Mouse (Mus musculus) erythroblast, embryonic 14.5 days (primary cell): Measurements from ENCODE around the gene Tlx2. TPM values are rescaled to one million over a fixed set of nuclear protein-coding genes. Genes with fewer than 3 reads are reported as not detected.
A peak's percentile ranks its signal among the peaks of the same experiment; 100 is the strongest.

ENCODE experiments used
- H3K27me3 ChIP-seq: 2 replicates; pipeline ENCODE4 v1.6.1; 2012; ENCODE audit warnings: inconsistent platforms; ENCODE audit not compliant: control insufficient read depth
- H3K36me3 ChIP-seq: 2 replicates; pipeline ENCODE4 v1.6.1; 2012; ENCODE audit warnings: mild to moderate bottlenecking, inconsistent platforms; ENCODE audit not compliant: control insufficient read depth
- H3K4me1 ChIP-seq: 2 replicates; pipeline ENCODE4 v1.6.1; 2012; ENCODE audit warnings: inconsistent platforms; ENCODE audit not compliant: control insufficient read depth
- H3K4me3 ChIP-seq: replicated peaks from 2 replicates; pipeline ENCODE3; 2012; ENCODE audit warnings: moderate library complexity, mild to moderate bottlenecking, inconsistent platforms
- H3K9me3 ChIP-seq: 2 replicates; pipeline ENCODE4 v1.6.1; 2012; ENCODE audit warnings: low read length, inconsistent platforms, mixed read lengths; ENCODE audit not compliant: control insufficient read depth
- GATA1 ChIP-seq: IDR thresholded peaks from 2 replicates; pipeline ENCODE4 v1.6.1; 2012; ENCODE audit warnings: low read length, inconsistent platforms, mixed read lengths
- TAL1 ChIP-seq: IDR thresholded peaks from 3 replicates; pipeline ENCODE4 v1.6.1; 2012; ENCODE audit warnings: low read length, inconsistent platforms, mixed read lengths
- polyA plus RNA-seq: library from polyadenylated mRNA; stranded (reverse); fragments of >175 nt; gene quantifications from 2 replicates; pipeline ENCODE4 v1.2.3, GENCODE M21; 2012

Gene Tlx2
- polyA plus RNA-seq, 1 experiment: not detected

DNA sequence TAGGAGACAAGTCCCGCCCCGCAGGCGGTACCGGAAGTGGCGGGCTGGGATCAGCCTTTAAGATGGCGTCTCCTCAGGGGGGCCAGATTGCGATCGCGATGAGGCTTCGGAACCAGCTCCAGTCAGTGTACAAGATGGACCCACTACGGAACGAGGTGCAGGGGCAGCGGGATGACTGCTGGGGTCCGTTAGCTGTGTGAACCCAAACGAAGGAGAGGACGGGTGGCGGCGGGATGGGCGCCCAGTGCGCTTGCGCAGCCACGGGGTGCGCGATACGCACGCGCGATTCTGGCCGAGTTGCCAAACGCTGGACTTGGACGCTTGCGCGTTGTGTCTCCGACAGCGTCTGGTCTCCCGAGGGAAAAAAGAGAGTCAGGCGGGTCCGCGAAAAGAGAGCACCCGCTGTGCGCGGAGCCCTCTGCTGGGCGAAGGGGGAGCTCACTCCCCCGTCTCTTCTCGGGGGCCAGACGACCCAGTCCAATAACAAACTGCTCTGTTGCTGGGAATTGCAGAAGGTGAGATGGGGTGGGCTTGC lies 8.3 kb upstream of the Tlx2 start:
- no peaks in the 10 kb centered on the region for H3K9me3 ChIP-seq
- peak overlapping the region; percentile 70 for H3K4me3 ChIP-seq
- peaks cover 29% of the 10 kb centered on the region for H3K36me3 ChIP-seq
- peaks cover 51% of the 10 kb centered on the region for H3K27me3 ChIP-seq
- TF ChIP-seq GATA1: peak; percentile 63
- TF ChIP-seq TAL1: no peak
- H3K4me1 ChIP-seq: peaks cover 31% of the 10 kb centered on the region

DNA sequence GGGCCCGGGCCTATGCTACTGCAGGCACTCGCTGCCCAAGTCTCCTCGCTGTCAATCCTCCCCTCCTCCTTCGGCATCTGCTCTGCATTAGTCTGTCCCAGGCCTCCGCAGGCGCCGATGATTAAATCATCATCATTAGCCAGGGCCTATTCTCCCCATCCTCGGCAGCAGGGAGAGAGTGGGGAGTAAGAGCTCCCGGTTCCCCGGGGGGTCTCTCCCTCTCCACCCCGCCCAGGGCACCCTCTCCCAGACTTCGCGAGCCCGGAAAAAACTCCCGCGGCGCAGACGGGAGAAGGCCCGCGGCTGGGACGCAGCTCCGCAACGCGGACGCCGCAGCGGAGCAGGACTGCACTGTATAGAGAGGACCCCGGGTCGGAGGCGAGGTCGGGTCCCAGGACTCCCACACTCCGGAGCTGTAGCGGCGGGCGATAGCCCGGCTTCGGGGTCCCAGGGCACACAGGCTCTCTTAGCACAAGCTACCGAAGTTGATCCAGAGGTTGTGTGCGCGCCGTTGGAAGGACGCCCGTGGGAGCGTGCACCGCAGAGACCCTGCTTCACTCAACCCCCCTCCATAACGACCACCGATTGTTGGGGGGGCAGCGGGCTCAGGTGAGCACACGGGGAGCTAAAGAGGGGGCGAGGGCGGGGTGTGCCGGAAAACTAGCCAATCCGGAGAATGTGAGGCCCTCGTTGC lies 7.7 kb upstream of the Tlx2 start, which contains the start of gene Pcgf1:
Gene Pcgf1 (plus strand): TSS at position 240 of the 694 bp plus-strand sequence.
- Histone ChIP-seq H3K4me3 (peak within 1 kb of the TSS; percentile 70), H3K27me3 (peaks cover 53% of the 10 kb centered on the region), H3K36me3 (peaks cover 27% of the 10 kb centered on the region), H3K9me3 (no peaks in the 10 kb centered on the region), H3K4me1 (peaks cover 31% of the 10 kb centered on the region)
- no peak for TF ChIP-seq TAL1
- no peak for TF ChIP-seq GATA1

DNA sequence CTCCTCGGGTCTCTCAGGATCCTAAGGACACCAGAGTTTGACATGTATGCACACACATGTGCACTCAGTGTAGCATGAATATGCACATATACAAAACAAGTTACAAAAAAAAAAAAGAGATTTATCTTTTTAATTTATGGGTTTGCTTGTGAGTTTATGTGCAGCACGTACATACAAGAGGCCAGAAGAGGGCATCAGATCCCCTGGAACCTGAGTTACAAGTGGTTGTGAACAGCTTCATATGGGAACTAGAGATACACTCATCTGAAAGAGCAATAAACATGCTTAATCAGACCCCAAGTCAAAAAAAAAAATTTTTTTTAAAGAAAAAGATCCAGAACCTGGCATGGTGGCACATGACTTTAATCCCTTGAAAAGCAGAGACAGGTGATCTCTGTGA lies 4.9 kb upstream of the Tlx2 start:
- Histone ChIP-seq H3K36me3 (peaks cover 6% of the 10 kb centered on the region), H3K9me3 (peaks cover 14% of the 10 kb centered on the region; the same call in 1 of the 2 replicates), H3K4me1 (peaks cover 40% of the 10 kb centered on the region), H3K4me3 (no peak overlapping the region), H3K27me3 (peaks cover 77% of the 10 kb centered on the region)
- TF ChIP-seq GATA1 (no peak), TAL1 (no peak)

DNA sequence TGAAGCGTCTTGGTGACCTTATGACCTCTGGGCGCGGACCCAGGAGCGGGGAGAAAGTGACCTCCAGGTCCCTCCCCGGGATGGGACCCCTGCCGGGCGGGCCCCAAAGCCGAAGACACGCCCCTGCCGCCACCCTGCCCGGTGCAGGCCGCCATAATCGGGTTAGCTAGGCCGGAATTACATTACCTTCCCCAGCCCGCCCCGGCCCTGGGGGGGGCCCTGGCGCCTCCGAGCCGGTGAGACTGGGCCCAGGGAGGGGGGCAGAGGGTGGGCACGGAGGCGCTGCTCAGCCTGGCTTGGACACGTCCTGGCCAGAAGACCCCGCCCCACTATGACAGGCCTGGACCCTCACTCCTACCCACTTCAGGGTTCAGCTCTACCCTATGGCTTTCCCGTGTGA lies 1.1 kb upstream of the Tlx2 start:
- Histone ChIP-seq H3K9me3 (peaks cover 31% of the 10 kb centered on the region), H3K4me1 (peaks cover 24% of the 10 kb centered on the region), H3K4me3 (no peak overlapping the region), H3K27me3 (peaks cover 100% of the 10 kb centered on the region), H3K36me3 (peaks cover 4% of the 10 kb centered on the region; the same call in 1 of the 2 replicates)
- TF ChIP-seq TAL1: no peak
- no peak for TF ChIP-seq GATA1

DNA sequence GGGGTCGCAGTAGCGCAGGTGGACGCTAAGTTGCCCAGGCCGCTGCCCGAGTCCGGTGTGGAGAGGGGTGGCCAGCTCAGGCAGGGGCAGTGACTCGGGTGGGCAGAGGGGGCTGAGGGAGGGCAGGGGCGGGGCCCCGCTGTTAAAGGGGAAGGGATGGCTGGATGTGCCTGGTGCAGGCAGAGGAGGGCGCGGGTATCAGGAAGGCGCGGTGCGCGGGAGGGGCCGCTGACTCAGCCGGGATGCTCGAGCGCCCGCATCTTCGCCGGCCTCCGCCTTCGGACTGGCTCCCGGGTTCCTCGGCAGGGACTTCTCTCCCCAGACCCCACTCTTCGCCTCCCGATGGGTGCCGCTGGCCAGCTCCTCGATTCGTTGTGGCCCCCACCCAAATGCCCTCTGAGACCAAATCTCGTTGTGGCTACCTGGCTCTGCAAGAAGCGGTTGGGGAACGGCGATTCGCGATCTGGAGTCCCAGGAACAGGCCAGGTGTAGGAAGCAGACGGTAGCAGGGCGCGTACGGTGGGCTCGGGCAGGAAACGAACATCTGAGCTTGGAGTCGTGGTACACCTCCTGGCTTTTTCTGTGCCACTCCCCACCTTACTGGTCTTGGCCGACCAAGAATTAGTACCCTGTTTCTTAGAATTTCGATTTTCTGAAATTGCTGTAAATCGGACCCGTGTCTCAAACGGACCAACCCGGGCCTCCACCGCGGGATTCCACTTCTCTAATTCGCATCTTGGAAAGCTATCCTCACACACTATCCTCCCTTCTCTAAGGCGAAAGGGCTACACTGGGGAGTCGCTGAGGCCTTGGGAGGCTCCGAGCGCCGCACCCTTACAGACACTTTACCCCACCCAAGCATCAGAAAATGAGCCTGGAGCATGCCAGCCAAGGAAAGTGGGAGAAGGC lies 472 bp upstream of the Tlx2 start:
- peaks cover 100% of the 10 kb centered on the region for H3K27me3 ChIP-seq
- peaks cover 4% of the 10 kb centered on the region; the same call in 1 of the 2 replicates for H3K36me3 ChIP-seq
- peaks cover 24% of the 10 kb centered on the region for H3K4me1 ChIP-seq
- H3K4me3 ChIP-seq: no peak overlapping the region
- H3K9me3 ChIP-seq: peaks cover 31% of the 10 kb centered on the region
- TF ChIP-seq TAL1: no peak
- TF ChIP-seq GATA1: no peak

DNA sequence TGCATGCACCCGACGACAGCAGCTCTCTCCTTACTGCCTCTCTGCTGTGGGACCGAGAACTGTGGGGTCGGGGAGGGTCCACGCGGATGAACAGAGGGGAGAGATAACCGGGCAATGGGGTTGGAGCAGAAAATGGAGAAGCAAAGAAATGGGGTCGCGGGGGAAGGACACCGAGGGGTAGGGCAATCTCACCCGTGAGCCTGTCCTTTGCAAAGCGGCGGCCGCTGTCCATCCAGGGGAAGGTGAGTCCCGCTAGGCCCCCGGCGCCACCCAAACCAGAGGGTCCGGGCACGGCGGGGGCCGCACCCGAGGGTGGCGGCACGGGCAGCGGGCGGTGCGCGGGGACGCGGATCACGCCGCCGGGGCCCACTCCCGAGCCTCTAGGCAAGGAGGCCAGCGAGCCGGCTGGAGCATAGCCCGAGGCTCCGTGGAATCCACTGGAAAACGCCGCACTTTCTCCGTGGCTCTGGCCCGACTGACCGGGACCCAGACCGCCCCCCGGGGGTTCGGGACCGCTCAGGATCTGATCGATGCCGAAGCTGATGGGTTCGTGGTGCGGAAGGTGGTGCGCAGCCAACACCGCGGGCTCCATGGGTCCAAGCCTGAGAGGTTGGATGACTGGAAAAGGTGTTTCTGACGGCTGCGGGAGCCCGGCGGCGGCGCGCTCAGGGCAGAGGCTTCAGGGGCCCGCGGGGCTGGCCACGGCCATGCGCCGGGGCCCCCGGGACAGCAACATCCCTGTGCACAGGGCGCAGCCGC lies 426 bp downstream of the Tlx2 start:
- H3K4me1 ChIP-seq: peaks cover 24% of the 10 kb centered on the region

DNA sequence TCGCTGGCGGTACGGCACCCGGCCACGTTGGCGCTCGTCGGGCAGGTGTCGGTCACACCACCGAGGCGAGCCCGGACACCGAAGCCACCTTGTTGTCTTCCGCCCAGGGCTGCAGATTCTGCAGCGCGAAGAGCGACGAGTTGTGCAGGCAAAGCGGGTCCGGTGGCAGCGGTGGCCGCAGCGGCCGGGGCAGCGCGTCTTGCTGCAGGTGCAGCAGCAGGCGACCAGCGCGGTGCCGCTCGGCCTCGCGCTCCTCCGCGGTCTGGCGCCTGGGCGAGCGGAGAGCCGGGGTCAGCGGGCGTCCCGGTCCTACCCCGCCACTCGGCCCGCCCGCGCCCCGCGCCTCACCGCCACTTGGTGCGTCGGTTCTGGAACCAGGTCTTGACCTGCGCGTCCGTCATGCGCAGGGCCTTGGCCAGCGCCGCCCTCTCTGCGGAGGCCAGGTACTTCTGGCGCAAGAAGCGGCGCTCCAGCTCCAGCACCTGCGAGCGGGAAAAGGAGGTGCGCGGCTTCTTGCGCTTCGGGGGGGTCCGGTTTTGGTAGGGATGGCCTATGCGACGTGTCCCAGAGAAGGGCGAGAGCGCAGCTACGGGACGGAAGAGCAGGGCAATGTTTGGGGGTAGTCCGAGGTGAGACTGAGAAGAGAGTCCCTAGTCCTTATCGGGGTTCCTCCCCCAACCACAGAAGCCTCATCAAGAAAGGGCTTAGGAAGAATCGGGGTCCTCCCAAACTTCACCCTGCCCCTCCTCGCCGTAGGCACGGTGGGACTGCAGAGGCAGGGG lies 1.2 kb downstream of the Tlx2 start:
- Histone ChIP-seq H3K27me3 (peaks cover 100% of the 10 kb centered on the region), H3K4me1 (peaks cover 24% of the 10 kb centered on the region), H3K9me3 (peaks cover 31% of the 10 kb centered on the region), H3K4me3 (no peak overlapping the region), H3K36me3 (peaks cover 4% of the 10 kb centered on the region; the same call in 1 of the 2 replicates)
- TF ChIP-seq TAL1 (no peak), GATA1 (no peak)

More for the DNA sequence above, 426 bp downstream of the Tlx2 start:
- TF ChIP-seq TAL1: no peak
- TF ChIP-seq GATA1: no peak
- Histone ChIP-seq H3K9me3 (peaks cover 31% of the 10 kb centered on the region), H3K27me3 (peaks cover 100% of the 10 kb centered on the region), H3K36me3 (peaks cover 4% of the 10 kb centered on the region; the same call in 1 of the 2 replicates), H3K4me3 (no peak overlapping the region)

DNA sequence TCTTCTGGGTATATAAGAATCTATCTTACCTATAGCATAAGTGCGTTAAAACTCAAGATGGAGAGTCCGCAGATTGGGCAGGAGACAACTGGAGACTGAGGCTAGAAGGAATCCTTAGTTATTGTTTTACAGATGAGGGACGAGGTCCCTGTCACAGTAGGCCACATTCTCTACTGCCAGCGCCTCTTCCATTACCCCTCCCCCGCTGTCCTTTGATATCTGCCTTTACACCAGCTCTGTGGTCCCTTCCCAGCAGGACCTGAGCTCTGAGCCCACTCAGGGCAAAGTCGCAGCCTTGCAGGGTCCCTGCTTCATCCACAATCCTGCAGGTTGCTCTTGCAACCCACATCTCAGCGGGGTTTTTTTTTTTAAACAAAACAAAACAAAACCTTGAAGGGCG lies 1.9 kb downstream of the Tlx2 start:
- H3K4me1 ChIP-seq: peaks cover 24% of the 10 kb centered on the region
- H3K27me3 ChIP-seq: peaks cover 100% of the 10 kb centered on the region
- peaks cover 31% of the 10 kb centered on the region for H3K9me3 ChIP-seq
- no peak overlapping the region for H3K4me3 ChIP-seq
- H3K36me3 ChIP-seq: peaks cover 4% of the 10 kb centered on the region; the same call in 1 of the 2 replicates
- no peak for TF ChIP-seq TAL1
- TF ChIP-seq GATA1: no peak
